Mouse (Mus musculus) intestine, embryonic 14.5 days (tissue): ENCODE measurements around the gene Nccrp1. TPM values are rescaled to one million over a fixed set of nuclear protein-coding genes. Genes with fewer than 3 reads are reported as not detected.

Experiments used
- ATAC-seq: fragments of 200-750 bp; cut with Nextera tagmentation; replicated peaks from 2 replicates; pipeline ENCODE4 v1.8.0; 2017; ENCODE audit warnings: low read depth, moderate number of reproducible peaks, moderate TSS enrichment, moderate library complexity; ENCODE audit not compliant: low FRiP score, low TSS enrichment
- DNase-seq: peaks from one replicate; pipeline ENCODE4 v3.0.0-alpha.2; 2018; ENCODE audit warnings: low spot score
- H3K27ac ChIP-seq: fragments of 300-500 bp; sonication (generic); 2 replicates; pipeline ENCODE4 v1.5.1; 2014; ENCODE audit warnings: low read depth, mild to moderate bottlenecking, control low read depth
- H3K27me3 ChIP-seq: fragments of 300-500 bp; sonication (generic); replicated peaks from 2 replicates; pipeline ENCODE4 v1.6.1; 2014; ENCODE audit warnings: low read length, control low read depth; ENCODE audit not compliant: control insufficient read depth, insufficient read depth
- H3K36me3 ChIP-seq: fragments of 300-500 bp; sonication (generic); 2 replicates; pipeline ENCODE4 v1.6.1; 2014; ENCODE audit warnings: low read length, control low read depth; ENCODE audit not compliant: control insufficient read depth, insufficient read depth
- H3K4me1 ChIP-seq: fragments of 300-500 bp; sonication (generic); replicated peaks from 2 replicates; pipeline ENCODE4 v1.6.1; 2014; ENCODE audit warnings: low read length, control low read depth, mixed read lengths; ENCODE audit not compliant: control insufficient read depth, insufficient read depth
- H3K4me2 ChIP-seq: fragments of 300-500 bp; sonication (generic); 2 replicates; pipeline ENCODE4 v1.6.1; 2014; ENCODE audit warnings: low read length
- H3K4me3 ChIP-seq: fragments of 300-500 bp; sonication (generic); 2 replicates; pipeline ENCODE4 v1.5.1; 2014; ENCODE audit warnings: low read depth, low read length, control low read depth, mixed read lengths
- H3K9ac ChIP-seq: fragments of 300-500 bp; sonication (generic); 2 replicates; pipeline ENCODE4 v1.6.1; 2014; ENCODE audit warnings: mild to moderate bottlenecking, low read length
- H3K9me3 ChIP-seq: fragments of 300-500 bp; sonication (generic); 2 replicates; pipeline ENCODE4 v1.6.1; 2016; ENCODE audit warnings: low read length, control low read depth; ENCODE audit not compliant: control insufficient read depth
- WGBS: fragments of 180-500 bp; shearing (Covaris S2); extraction: QIAGEN DNeasy Blood & Tissue Kit; methylation state at CpG from one replicate; pipeline ENCODE4 v1.1.7; 2014; 5-methylcytosine and 5-hydroxymethylcytosine counted together
- polyA plus RNA-seq: library from polyadenylated mRNA; unstranded; fragments of >200 nt; fragmentation: Nextera tagmentation; extraction: Ambion mirVana; gene quantifications from 2 replicates; pipeline ENCODE4 v1.2.1, GENCODE M21; 2014

Nccrp1 gene
- polyA plus RNA-seq = not detected in 2 replicates

GRCm38 (mm10) chr7:28547154-28547553 is at the start of gene Nccrp1:
TSS of gene Nccrp1 (minus strand) at chr7:28547254.
- no peak for DNase-seq
- H3K9ac ChIP-seq = no peak within 1 kb of the TSS

DNA sequence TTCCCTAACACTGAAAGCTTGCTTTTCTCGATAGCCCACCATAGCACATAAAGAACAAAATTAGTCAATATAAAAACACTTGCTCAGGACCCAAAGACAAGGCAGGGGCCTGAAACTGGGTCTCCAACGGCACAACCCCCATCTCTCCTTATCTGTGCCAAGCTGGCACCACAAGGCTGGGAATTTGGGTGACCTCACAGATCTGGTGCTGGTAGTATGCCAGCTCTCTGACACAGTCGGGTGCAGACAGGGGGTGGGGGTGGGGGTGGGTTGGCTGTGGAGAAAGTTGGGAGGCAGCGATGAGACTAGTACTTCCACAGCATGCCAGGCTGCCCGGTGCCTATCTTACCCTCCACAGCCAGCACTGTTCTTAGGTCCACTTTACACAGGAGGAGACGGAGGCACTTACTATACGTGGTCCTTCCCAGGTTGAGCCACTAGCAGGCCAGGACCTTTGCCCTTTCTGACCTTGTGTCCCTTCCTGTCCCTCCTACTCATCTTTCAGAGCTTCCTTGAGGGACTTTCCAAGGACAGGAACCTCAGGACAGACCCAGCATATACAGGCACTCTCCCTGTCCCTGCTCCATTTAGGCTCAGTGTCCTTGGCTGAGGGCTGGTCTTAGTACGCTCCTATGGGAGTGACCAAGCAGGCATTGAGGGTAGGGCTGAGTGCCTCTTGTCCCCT is 48.8 kb upstream of the Nccrp1 start:
- H3K36me3 ChIP-seq = peaks cover 9% of the 10 kb centered on the region; the same call in 1 of the 2 replicates
- no peak overlapping the region for H3K27ac ChIP-seq
- H3K4me2 ChIP-seq = peak overlapping the region; percentile 78
- DNase-seq (no peak), ATAC-seq (no peak)
- H3K27me3 ChIP-seq = no peaks in the 10 kb centered on the region
- 78% methylated on average over 8 of the region's 8 CpGs for WGBS
- peaks cover 56% of the 10 kb centered on the region for H3K4me1 ChIP-seq
- H3K4me3 ChIP-seq = no peak overlapping the region
- H3K9me3 ChIP-seq = no peaks in the 10 kb centered on the region
- no peak overlapping the region for H3K9ac ChIP-seq

More at GRCm38 (mm10) chr7:28547154-28547553, at the start of gene Nccrp1:
- peak within 1 kb of the TSS; percentile 4; the same call in 1 of the 2 replicates for H3K4me3 ChIP-seq
- no peaks in the 10 kb centered on the region for H3K36me3 ChIP-seq
- 7% methylated on average over 5 of the region's 5 CpGs for WGBS
- H3K27ac ChIP-seq = no peak within 1 kb of the TSS
- peak within 1 kb of the TSS; percentile 43 for H3K4me2 ChIP-seq
- peaks cover 39% of the 10 kb centered on the region for H3K27me3 ChIP-seq
- H3K9me3 ChIP-seq = no peaks in the 10 kb centered on the region
- H3K4me1 ChIP-seq = no peaks in the 10 kb centered on the region
- ATAC-seq = no peak

- H3K9ac ChIP-seq = no peak overlapping the region
Measured at GRCm38 (mm10) chr7:28593206-28594111, 46.4 kb upstream of the Nccrp1 start.

DNA sequence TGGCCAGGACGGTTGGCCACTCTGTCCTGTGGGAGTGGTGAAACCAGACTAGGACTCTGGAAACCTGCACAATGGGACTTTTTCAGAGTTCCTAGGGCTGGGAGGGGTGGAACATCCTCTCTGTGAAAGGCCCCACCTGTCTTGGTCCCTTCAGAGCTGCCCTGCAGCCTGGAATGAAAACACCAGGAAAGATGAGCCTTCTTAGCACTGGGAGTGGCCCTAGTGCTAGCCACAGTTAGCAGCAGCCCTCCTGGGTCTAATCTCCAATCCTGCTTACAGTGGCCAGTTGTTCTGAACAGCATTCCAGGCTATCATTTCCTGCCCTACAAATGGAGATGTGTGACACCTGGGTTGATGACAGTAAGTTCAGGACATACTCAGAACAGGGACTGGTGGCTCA is 44.8 kb upstream of the Nccrp1 start:
- Histone ChIP-seq H3K9ac (no peak overlapping the region), H3K27ac (peak overlapping the region; percentile 36; the same call in 1 of the 2 replicates), H3K4me2 (no peak overlapping the region), H3K9me3 (no peaks in the 10 kb centered on the region), H3K4me3 (no peak overlapping the region), H3K27me3 (no peaks in the 10 kb centered on the region), H3K4me1 (peaks cover 76% of the 10 kb centered on the region), H3K36me3 (peaks cover 10% of the 10 kb centered on the region; the same call in 1 of the 2 replicates)
- 56% methylated on average over 1 of the region's 1 CpGs for WGBS
- ATAC-seq (no peak), DNase-seq (no peak)

More at GRCm38 (mm10) chr7:28593206-28594111, 46.4 kb upstream of the Nccrp1 start:
- DNase-seq (no peak), ATAC-seq (no peak)
- Histone ChIP-seq H3K27me3 (no peaks in the 10 kb centered on the region), H3K27ac (no peak overlapping the region), H3K4me2 (no peak overlapping the region), H3K9me3 (no peaks in the 10 kb centered on the region), H3K36me3 (peaks cover 10% of the 10 kb centered on the region; the same call in 1 of the 2 replicates), H3K4me3 (no peak overlapping the region), H3K4me1 (peaks cover 62% of the 10 kb centered on the region)
- WGBS = 50% methylated on average over 14 of the region's 14 CpGs

- no peak overlapping the region for H3K4me3 ChIP-seq
- ATAC-seq (no peak), DNase-seq (no peak)
- H3K9ac ChIP-seq = no peak overlapping the region
- no peak overlapping the region for H3K4me2 ChIP-seq
- H3K36me3 ChIP-seq = 0 out of 2 replicates have a peak, but pooled peaks cover 6% of the 10 kb centered on the region
- no peaks in the 10 kb centered on the region for H3K9me3 ChIP-seq
- H3K4me1 ChIP-seq = peaks cover 66% of the 10 kb centered on the region
- no peaks in the 10 kb centered on the region for H3K27me3 ChIP-seq
- H3K27ac ChIP-seq = no peak overlapping the region; the same call in 1 of the 2 replicates
Measured at GRCm38 (mm10) chr7:28587644-28588043, 40.6 kb upstream of the Nccrp1 start.

DNA sequence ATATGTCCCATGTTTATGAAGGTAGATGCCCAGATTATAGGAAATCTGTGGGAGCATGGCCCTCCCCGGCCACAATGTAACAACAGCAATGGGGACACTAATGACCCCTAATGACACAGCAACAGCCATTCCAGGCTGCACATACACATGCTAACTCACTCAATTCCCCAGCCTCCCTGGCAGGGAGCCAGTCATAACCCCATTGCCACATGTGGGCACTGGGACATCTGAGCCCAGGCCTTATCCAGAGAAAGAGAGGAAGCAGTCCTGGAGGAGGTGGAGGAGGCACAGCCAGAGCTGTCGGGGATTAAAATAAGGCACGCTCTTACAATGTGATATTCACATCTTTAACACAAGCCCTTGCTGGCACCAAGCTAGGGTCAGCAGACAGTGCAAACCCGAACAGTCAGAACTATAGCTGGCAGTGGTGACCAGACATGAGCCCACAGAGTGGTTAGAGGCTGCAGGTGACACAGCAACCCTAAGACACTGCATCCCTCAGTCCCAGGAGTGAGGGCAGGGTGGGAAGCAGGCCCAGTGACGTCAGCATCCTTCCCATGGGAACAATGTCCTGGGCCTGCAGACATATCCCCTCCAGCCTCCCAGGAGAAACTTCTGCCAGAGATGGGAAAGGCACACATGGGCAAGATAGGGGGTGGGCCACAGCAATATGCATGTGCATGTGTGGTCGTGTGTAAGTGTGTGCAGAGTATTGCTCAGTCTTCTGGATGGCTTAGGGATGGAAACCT is 39.8 kb upstream of the Nccrp1 start:
- Histone ChIP-seq H3K36me3 (0 out of 2 replicates have a peak, but pooled peaks cover 6% of the 10 kb centered on the region), H3K27ac (no peak overlapping the region; the same call in 1 of the 2 replicates), H3K4me3 (no peak overlapping the region), H3K9ac (no peak overlapping the region), H3K4me1 (peaks cover 61% of the 10 kb centered on the region), H3K4me2 (no peak overlapping the region), H3K9me3 (no peaks in the 10 kb centered on the region), H3K27me3 (no peaks in the 10 kb centered on the region)
- WGBS = 61% methylated on average over 6 of the region's 6 CpGs
- ATAC-seq (no peak), DNase-seq (no peak)

GRCm38 (mm10) chr7:28585001-28585400 is 37.9 kb upstream of the Nccrp1 start:
- Histone ChIP-seq H3K9me3 (no peaks in the 10 kb centered on the region), H3K36me3 (no peaks in the 10 kb centered on the region), H3K4me1 (peaks cover 56% of the 10 kb centered on the region), H3K27me3 (no peaks in the 10 kb centered on the region), H3K4me3 (no peak overlapping the region), H3K9ac (no peak overlapping the region), H3K4me2 (no peak overlapping the region), H3K27ac (no peak overlapping the region)
- no peak for DNase-seq
- ATAC-seq = no peak
- WGBS = 76% methylated on average over 6 of the region's 6 CpGs

- no peak overlapping the region for H3K9ac ChIP-seq
- H3K27ac ChIP-seq = peak overlapping the region; percentile 52; the same call in 1 of the 2 replicates
- no peak for DNase-seq
- no peak overlapping the region for H3K4me3 ChIP-seq
- no peak for ATAC-seq
- 44% methylated on average over 4 of the region's 4 CpGs for WGBS
- no peaks in the 10 kb centered on the region for H3K36me3 ChIP-seq
- no peaks in the 10 kb centered on the region for H3K27me3 ChIP-seq
- peaks cover 57% of the 10 kb centered on the region for H3K4me1 ChIP-seq
- no peak overlapping the region for H3K4me2 ChIP-seq
- no peaks in the 10 kb centered on the region for H3K9me3 ChIP-seq
Measured at GRCm38 (mm10) chr7:28584468-28584867, 37.4 kb upstream of the Nccrp1 start.
